Mouse (Mus musculus) stomach, embryonic 16.5 days (tissue): Measurements from ENCODE around the gene Dnajb6. TPM values are rescaled to one million over a fixed set of nuclear protein-coding genes. Genes with fewer than 3 reads are reported as not detected.

Source experiments
- ATAC-seq: fragments of 200-750 bp; cut with Nextera tagmentation; 2 replicates; pipeline ENCODE4 v1.8.0; 2017; ENCODE audit warnings: moderate number of reproducible peaks, moderate TSS enrichment; ENCODE audit not compliant: insufficient read depth, low FRiP score
- H3K27ac ChIP-seq: fragments of 300-500 bp; sonication (generic); 2 replicates; pipeline ENCODE4 v1.5.1; 2014; ENCODE audit warnings: low read length
- H3K27me3 ChIP-seq: fragments of 300-500 bp; sonication (generic); 2 replicates; pipeline ENCODE4 v1.6.1; 2014; ENCODE audit warnings: low read length, control low read depth, mixed read lengths; ENCODE audit not compliant: control insufficient read depth, insufficient read depth
- H3K36me3 ChIP-seq: fragments of 300-500 bp; sonication (generic); 2 replicates; pipeline ENCODE4 v1.6.1; 2014; ENCODE audit warnings: low read length; ENCODE audit not compliant: control insufficient read depth, insufficient read depth
- H3K4me1 ChIP-seq: fragments of 300-500 bp; sonication (generic); 2 replicates; pipeline ENCODE4 v1.6.1; 2014; ENCODE audit warnings: low read length, control low read depth, mixed read lengths; ENCODE audit not compliant: control insufficient read depth, insufficient read depth
- H3K4me2 ChIP-seq: fragments of 300-500 bp; sonication (generic); 2 replicates; pipeline ENCODE4 v1.6.1; 2014; ENCODE audit warnings: low read depth, low read length, mixed read lengths
- H3K4me3 ChIP-seq: fragments of 300-500 bp; sonication (generic); replicated peaks from 2 replicates; pipeline ENCODE4 v1.5.1; 2014; ENCODE audit warnings: mild to moderate bottlenecking, low read length
- H3K9ac ChIP-seq: fragments of 300-500 bp; sonication (generic); 2 replicates; pipeline ENCODE4 v1.6.1; 2014; ENCODE audit warnings: low read length
- H3K9me3 ChIP-seq: fragments of 300-500 bp; sonication (generic); replicated peaks from 2 replicates; pipeline ENCODE4 v1.6.1; 2016; ENCODE audit warnings: low read length, control low read depth; ENCODE audit not compliant: control insufficient read depth
- WGBS: fragments of 180-500 bp; shearing (Covaris S2); extraction: QIAGEN DNeasy Blood & Tissue Kit; methylation state at CpG from one replicate; pipeline ENCODE4 v1.1.7; 2014; 5-methylcytosine and 5-hydroxymethylcytosine counted together
- polyA plus RNA-seq: library from polyadenylated mRNA; unstranded; fragments of >200 nt; fragmentation: Nextera tagmentation; extraction: Ambion mirVana; gene quantifications from 2 replicates; pipeline ENCODE4 v1.2.1, GENCODE M21; 2015

Dnajb6 gene
- polyA plus RNA-seq, 1 experiment from 2014 or later: 136 TPM

GRCm38 (mm10) chr5:29852376-29852775 lies 116.9 kb downstream of the Dnajb6 start:
- H3K27ac ChIP-seq: no peak overlapping the region
- H3K36me3 ChIP-seq: no peaks in the 10 kb centered on the region
- H3K27me3 ChIP-seq: no peaks in the 10 kb centered on the region
- H3K4me3 ChIP-seq: no peak overlapping the region
- H3K9ac ChIP-seq: no peak overlapping the region
- no peak overlapping the region for H3K4me2 ChIP-seq
- H3K4me1 ChIP-seq: no peaks in the 10 kb centered on the region
- no peaks in the 10 kb centered on the region for H3K9me3 ChIP-seq
- ATAC-seq: no peak
- whole genome bisulfite sequencing: 58% methylated on average over 8 of the region's 8 CpGs

- Histone ChIP-seq H3K9ac (no peak overlapping the region), H3K36me3 (no peaks in the 10 kb centered on the region), H3K4me2 (no peak overlapping the region), H3K4me3 (no peak overlapping the region), H3K9me3 (no peaks in the 10 kb centered on the region), H3K27me3 (no peaks in the 10 kb centered on the region), H3K27ac (no peak overlapping the region), H3K4me1 (no peaks in the 10 kb centered on the region)
- no peak for ATAC-seq
- WGBS: 88% methylated on average over 1 of the region's 1 CpGs
Observed at GRCm38 (mm10) chr5:29853035-29853434, 117.5 kb downstream of the Dnajb6 start.

GRCm38 (mm10) chr5:29854376-29854775 lies 118.9 kb downstream of the Dnajb6 start:
- H3K9ac ChIP-seq: no peak overlapping the region
- H3K4me2 ChIP-seq: no peak overlapping the region
- no peaks in the 10 kb centered on the region for H3K4me1 ChIP-seq
- H3K9me3 ChIP-seq: no peaks in the 10 kb centered on the region
- no peak for ATAC-seq
- H3K27ac ChIP-seq: no peak overlapping the region; the same call in 1 of the 2 replicates
- no peak overlapping the region for H3K4me3 ChIP-seq
- H3K27me3 ChIP-seq: no peaks in the 10 kb centered on the region
- WGBS: 79% methylated on average over 5 of the region's 5 CpGs
- no peaks in the 10 kb centered on the region for H3K36me3 ChIP-seq

- WGBS: 36% methylated on average over 1 of the region's 1 CpGs
- no peak overlapping the region for H3K4me3 ChIP-seq
- no peak overlapping the region for H3K4me2 ChIP-seq
- ATAC-seq: no peak
- no peaks in the 10 kb centered on the region for H3K36me3 ChIP-seq
- H3K9me3 ChIP-seq: no peaks in the 10 kb centered on the region
- no peak overlapping the region for H3K27ac ChIP-seq
- no peaks in the 10 kb centered on the region for H3K4me1 ChIP-seq
- H3K9ac ChIP-seq: no peak overlapping the region
- H3K27me3 ChIP-seq: no peaks in the 10 kb centered on the region
Observed at GRCm38 (mm10) chr5:29854971-29855370, 119.5 kb downstream of the Dnajb6 start.

GRCm38 (mm10) chr5:29861522-29861921 lies 126.0 kb downstream of the Dnajb6 start:
- no peaks in the 10 kb centered on the region for H3K9me3 ChIP-seq
- no peak for ATAC-seq
- H3K9ac ChIP-seq: no peak overlapping the region
- H3K4me3 ChIP-seq: no peak overlapping the region
- WGBS: 60% methylated on average over 3 of the region's 3 CpGs
- H3K27me3 ChIP-seq: no peaks in the 10 kb centered on the region
- H3K27ac ChIP-seq: no peak overlapping the region
- H3K36me3 ChIP-seq: no peaks in the 10 kb centered on the region
- no peak overlapping the region for H3K4me2 ChIP-seq
- H3K4me1 ChIP-seq: no peaks in the 10 kb centered on the region

GRCm38 (mm10) chr5:29862388-29862787 lies 126.9 kb downstream of the Dnajb6 start:
- 93% methylated on average over 5 of the region's 5 CpGs for WGBS
- no peak overlapping the region for H3K27ac ChIP-seq
- no peaks in the 10 kb centered on the region for H3K9me3 ChIP-seq
- H3K4me3 ChIP-seq: no peak overlapping the region
- H3K27me3 ChIP-seq: no peaks in the 10 kb centered on the region
- no peaks in the 10 kb centered on the region for H3K36me3 ChIP-seq
- no peak overlapping the region for H3K9ac ChIP-seq
- ATAC-seq: no peak
- H3K4me1 ChIP-seq: no peaks in the 10 kb centered on the region
- H3K4me2 ChIP-seq: no peak overlapping the region

- H3K4me1 ChIP-seq: no peaks in the 10 kb centered on the region
- no peaks in the 10 kb centered on the region for H3K36me3 ChIP-seq
- H3K9me3 ChIP-seq: no peaks in the 10 kb centered on the region
- H3K9ac ChIP-seq: no peak overlapping the region
- no peak overlapping the region for H3K4me2 ChIP-seq
- H3K27ac ChIP-seq: no peak overlapping the region
- whole genome bisulfite sequencing: 75% methylated on average over 4 of the region's 4 CpGs
- H3K27me3 ChIP-seq: no peaks in the 10 kb centered on the region
- ATAC-seq: no peak
- no peak overlapping the region for H3K4me3 ChIP-seq
Observed at GRCm38 (mm10) chr5:29864291-29864737, 128.8 kb downstream of the Dnajb6 start.

GRCm38 (mm10) chr5:29864994-29865393 lies 129.5 kb downstream of the Dnajb6 start:
- no peaks in the 10 kb centered on the region for H3K36me3 ChIP-seq
- H3K9ac ChIP-seq: no peak overlapping the region
- ATAC-seq: no peak
- H3K27ac ChIP-seq: no peak overlapping the region
- no peaks in the 10 kb centered on the region for H3K4me1 ChIP-seq
- H3K27me3 ChIP-seq: no peaks in the 10 kb centered on the region
- H3K9me3 ChIP-seq: no peaks in the 10 kb centered on the region
- no peak overlapping the region for H3K4me3 ChIP-seq
- no peak overlapping the region for H3K4me2 ChIP-seq
- 70% methylated on average over 4 of the region's 4 CpGs for WGBS
